Mouse (Mus musculus) cortical plate, adult 2 months (tissue): ENCODE results near the gene Foxp1.

Source experiments
- CTCF ChIP-seq: fragments of 200-500 bp; IDR thresholded peaks from 2 replicates; pipeline ENCODE4 v1.5.1; 2011; ENCODE audit warnings: mild to moderate bottlenecking, control low read depth, low read length; ENCODE audit not compliant: insufficient read depth; ENCODE audit errors: extremely low read depth
- POLR2A ChIP-seq: fragments of 200-500 bp; IDR thresholded peaks from 2 replicates; pipeline ENCODE4 v1.6.1; 2011; ENCODE audit warnings: mild to moderate bottlenecking, low read length, control low read depth; ENCODE audit not compliant: insufficient read depth; ENCODE audit errors: extremely low read depth

GRCm38 (mm10) chr6:99441100-99441499 is 81.4 kb downstream of the Foxp1 start:
- no peak for TF ChIP-seq CTCF
- TF ChIP-seq POLR2A: no peak
